ENCODE assay signal across 16 mouse cellular contexts in the genomic region with DNA sequence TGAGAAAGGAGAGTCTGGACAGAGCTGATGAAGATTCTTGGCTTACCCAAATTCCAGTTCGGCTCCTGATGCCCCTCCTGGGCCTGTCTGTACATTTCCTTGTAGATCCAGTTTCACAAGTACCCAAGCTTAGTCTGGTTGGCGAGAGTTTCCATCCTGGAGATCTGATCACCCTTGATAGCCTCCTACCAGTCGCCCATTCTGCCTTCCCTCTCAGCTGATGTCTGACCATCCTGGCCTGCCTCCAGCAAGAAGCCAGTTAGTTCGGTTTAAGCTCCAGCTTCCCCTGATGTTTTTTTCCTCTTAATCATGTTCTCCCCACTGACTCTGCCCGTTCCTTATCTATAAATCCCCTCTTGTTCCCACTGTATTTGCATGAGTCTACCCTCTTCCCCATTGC. TPM values are rescaled to one million over a fixed set of nuclear protein-coding genes. Genes with fewer than 3 reads are reported as not detected.
DNase-seq lines count a peak whose midpoint lies in the region; ATAC-seq and TF ChIP-seq lines count a peak whose summit lies in the region.
"Had no signal": no experiment of that assay in that cellular context is flagged by ENCODE, and none has a peak within 500 bp of the region (broad histone marks: within the 10 kb centered on the region; RNA-seq: fewer than 3 reads in every experiment).

No protein-coding gene starts in this region.

- H3K4me2 ChIP-seq in heart, embryonic 15.5 days = no peak overlapping the region
- no peak overlapping the region for H3K4me2 ChIP-seq in limb, embryonic 12.5 days
- H3K4me2 ChIP-seq in hindbrain, postnatal 0 days (ENCODE audit: low read depth, low read length) = no peak overlapping the region
- no peak overlapping the region for H3K4me2 ChIP-seq in forebrain, embryonic 15.5 days (replicated peaks)
- H3K4me2 ChIP-seq: limb, embryonic 15.5 days had no signal

- no peak for TF ChIP-seq POLR2A in heart, adult 2 months (IDR thresholded peaks at IDR 0.05; ENCODE audit: insufficient read depth, low read depth, low read length)

- H3K36me3 ChIP-seq in heart, embryonic 15.5 days = no peaks in the 10 kb centered on the region
- H3K36me3 ChIP-seq in heart, adult 2 months (ENCODE audit: control insufficient read depth, insufficient read depth, low read length) = no peaks in the 10 kb centered on the region
- no peaks in the 10 kb centered on the region for H3K36me3 ChIP-seq in limb, embryonic 12.5 days
- no peaks in the 10 kb centered on the region for H3K36me3 ChIP-seq in limb, embryonic 10.5 days
- H3K36me3 ChIP-seq in hindbrain, postnatal 0 days (ENCODE audit: insufficient read depth, low read length) = no peaks in the 10 kb centered on the region
- H3K36me3 ChIP-seq in forebrain, embryonic 15.5 days = no peaks in the 10 kb centered on the region
- H3K36me3 ChIP-seq: limb, embryonic 15.5 days had no signal

- DNase-seq in heart, adult 2 months = no peak
- no peak for DNase-seq in limb, embryonic 10.5 days (ENCODE audit: low spot score)
- no peak for DNase-seq in hindbrain, postnatal 0 days (ENCODE audit: low spot score)
- DNase-seq: adrenal gland, postnatal 14 days; B cell, adult 2 months; cerebellum, adult 9-11 months; heart, adult 11 months; lung, adult 18-20 months; thymus, postnatal 36 days had no signal

- no peak overlapping the region for H3K4me3 ChIP-seq in heart, embryonic 15.5 days
- H3K4me3 ChIP-seq in heart, adult 2 months = no peak overlapping the region
- H3K4me3 ChIP-seq in limb, embryonic 12.5 days (replicated peaks) = no peak overlapping the region
- H3K4me3 ChIP-seq in limb, embryonic 10.5 days = no peak overlapping the region
- no peak overlapping the region for H3K4me3 ChIP-seq in hindbrain, postnatal 0 days (ENCODE audit: low read length)
- no peak overlapping the region for H3K4me3 ChIP-seq in forebrain, embryonic 15.5 days
- H3K4me3 ChIP-seq: left cerebral cortex, adult 2 months; limb, embryonic 15.5 days had no signal

- peaks cover 37% of the 10 kb centered on the region for H3K4me1 ChIP-seq in heart, embryonic 15.5 days (replicated peaks)
- H3K4me1 ChIP-seq in heart, adult 2 months (ENCODE audit: control insufficient read depth, insufficient read depth, low read length) = peaks cover 8% of the 10 kb centered on the region
- H3K4me1 ChIP-seq in limb, embryonic 12.5 days (replicated peaks) = peaks cover 26% of the 10 kb centered on the region
- peaks cover 41% of the 10 kb centered on the region for H3K4me1 ChIP-seq in limb, embryonic 10.5 days
- peaks cover 10% of the 10 kb centered on the region for H3K4me1 ChIP-seq in hindbrain, postnatal 0 days (ENCODE audit: insufficient read depth, low read length)
- peaks cover 12% of the 10 kb centered on the region; the same call in 1 of the 2 replicates for H3K4me1 ChIP-seq in forebrain, embryonic 15.5 days

- H3K9me3 ChIP-seq in heart, embryonic 15.5 days (replicated peaks) = no peaks in the 10 kb centered on the region
- no peaks in the 10 kb centered on the region for H3K9me3 ChIP-seq in limb, embryonic 12.5 days
- no peaks in the 10 kb centered on the region for H3K9me3 ChIP-seq in limb, embryonic 10.5 days (replicated peaks)
- H3K9me3 ChIP-seq in hindbrain, postnatal 0 days (ENCODE audit: low read length) = no peaks in the 10 kb centered on the region
- H3K9me3 ChIP-seq in forebrain, embryonic 15.5 days = no peaks in the 10 kb centered on the region
- H3K9me3 ChIP-seq: limb, embryonic 15.5 days had no signal

- no peaks in the 10 kb centered on the region for H3K27me3 ChIP-seq in heart, embryonic 15.5 days
- H3K27me3 ChIP-seq in heart, adult 2 months (ENCODE audit: control insufficient read depth, insufficient read depth, low read length) = no peaks in the 10 kb centered on the region
- no peaks in the 10 kb centered on the region for H3K27me3 ChIP-seq in limb, embryonic 12.5 days
- no peaks in the 10 kb centered on the region for H3K27me3 ChIP-seq in limb, embryonic 10.5 days (ENCODE audit: low read depth, poor library complexity, severe bottlenecking)
- no peaks in the 10 kb centered on the region for H3K27me3 ChIP-seq in hindbrain, postnatal 0 days (ENCODE audit: insufficient read depth, low read length)
- no peaks in the 10 kb centered on the region for H3K27me3 ChIP-seq in forebrain, embryonic 15.5 days
- H3K27me3 ChIP-seq: limb, embryonic 15.5 days had no signal

- H3K79me2 ChIP-seq in heart, adult 2 months (replicated peaks; ENCODE audit: control insufficient read depth, insufficient read depth, low read length) = no peaks in the 10 kb centered on the region

- H3K9ac ChIP-seq in heart, embryonic 15.5 days = no peak overlapping the region
- no peak overlapping the region for H3K9ac ChIP-seq in heart, adult 2 months (ENCODE audit: low read depth, low read length)
- no peak overlapping the region for H3K9ac ChIP-seq in limb, embryonic 12.5 days (replicated peaks)
- no peak overlapping the region for H3K9ac ChIP-seq in hindbrain, postnatal 0 days (replicated peaks; ENCODE audit: low read length)
- H3K9ac ChIP-seq in forebrain, embryonic 15.5 days (replicated peaks) = no peak overlapping the region
- H3K9ac ChIP-seq: limb, embryonic 15.5 days had no signal

- intact Hi-C loops in heart, adult 2 months (cut with DNase I) = no loop called here

- no peak for TF ChIP-seq EP300 in heart, adult 2 months (IDR thresholded peaks at IDR 0.05; ENCODE audit: insufficient read depth, low read depth, low read length)

- ATAC-seq in heart, embryonic 15.5 days (replicated peaks; ENCODE audit: insufficient number of reproducible peaks, insufficient read depth, low FRiP score, low read depth) = no peak
- ATAC-seq in limb, embryonic 12.5 days (ENCODE audit: insufficient number of reproducible peaks, insufficient read depth, low FRiP score, low TSS enrichment, low read depth) = no peak
- 0 out of 2 replicates have a peak, but pooled peaks have one; percentile 13 for ATAC-seq in common myeloid progenitor, adult 5-6 weeks (replicated peaks; ENCODE audit: low read depth, poor library complexity, severe bottlenecking)
- no peak for ATAC-seq in hindbrain, postnatal 0 days
- ATAC-seq in forebrain, embryonic 15.5 days (replicated peaks) = no peak
- ATAC-seq: inflammation-experienced regulatory T-cells, adult 6 months had no signal

- H3K27ac ChIP-seq in heart, embryonic 15.5 days = peak overlapping the region; percentile 13; the same call in 1 of the 2 replicates
- H3K27ac ChIP-seq in heart, adult 2 months = no peak overlapping the region
- 0 out of 2 replicates have a peak overlapping the region, but pooled peaks have one; percentile 20 for H3K27ac ChIP-seq in limb, embryonic 12.5 days
- H3K27ac ChIP-seq in limb, embryonic 10.5 days = no peak overlapping the region
- peak overlapping the region; percentile 42; the same call in 1 of the 2 replicates for H3K27ac ChIP-seq in hindbrain, postnatal 0 days
- no peak overlapping the region for H3K27ac ChIP-seq in forebrain, embryonic 15.5 days (replicated peaks)
- H3K27ac ChIP-seq: left cerebral cortex, adult 2 months; limb, embryonic 15.5 days had no signal

- no peak for TF ChIP-seq CTCF in heart, adult 2 months (IDR thresholded peaks at IDR 0.05)
- TF ChIP-seq CTCF in hindbrain, postnatal 0 days (IDR thresholded peaks at IDR 0.05; ENCODE audit: low read depth) = no peak

- 33% methylated on average over 5 of the region's 5 CpGs for WGBS in heart, embryonic 15.5 days
- 57% methylated on average over 5 of the region's 5 CpGs for WGBS in heart, adult 2 months
- 64% methylated on average over 5 of the region's 5 CpGs for WGBS in limb, embryonic 12.5 days
- 67% methylated on average over 5 of the region's 5 CpGs for WGBS in limb, embryonic 10.5 days
- WGBS in hindbrain, postnatal 0 days = 51% methylated on average over 5 of the region's 5 CpGs
- WGBS in forebrain, embryonic 15.5 days = 76% methylated on average over 5 of the region's 5 CpGs

RNA-seq across cellular contexts. Expression of gene Zfp362, which starts 32.4 kb away (rescaled TPM):
- polyA plus RNA-seq in heart, embryonic 15.5 days (2015; fragmentation: Nextera tagmentation; extraction: Ambion mirVana) = 14.2 and 21.1 TPM in 2 replicates
- total RNA-seq in heart, adult 2 months (2021) = 10 to 100 TPM; 11.9 to 12.8 TPM
- 13.2 and 18.8 TPM in 2 replicates for polyA plus RNA-seq in heart, adult 2 months (2012; rRNA removed)
- polyA plus RNA-seq in limb, embryonic 12.5 days (2016; fragmentation: Nextera tagmentation; extraction: Ambion mirVana) = 47.6 and 52.1 TPM in 2 replicates
- polyA plus RNA-seq in limb, embryonic 10.5 days (2016; fragmentation: Nextera tagmentation; extraction: Ambion mirVana) = 41.4 and 48.6 TPM in 2 replicates
- total RNA-seq in common myeloid progenitor, adult 5-6 weeks (2017) = 8.1 and 14.6 TPM in 2 replicates
- 25.6 and 35.7 TPM in 2 replicates for total RNA-seq in hindbrain, postnatal 0 days (2014; rRNA removed)
- 23.3 and 24.9 TPM in 2 replicates for polyA plus RNA-seq in hindbrain, postnatal 0 days (2015; fragmentation: Nextera tagmentation; extraction: Ambion mirVana)
- polyA plus RNA-seq in forebrain, embryonic 15.5 days (2015; fragmentation: Nextera tagmentation; extraction: Ambion mirVana) = 45.5 and 51.3 TPM in 2 replicates

RNA-seq across cellular contexts. Expression of gene Trim62, which starts 45.2 kb away (rescaled TPM):
- polyA plus RNA-seq in heart, embryonic 15.5 days (2015; fragmentation: Nextera tagmentation; extraction: Ambion mirVana) = 2.3 and 2.9 TPM in 2 replicates
- total RNA-seq in heart, adult 2 months (2021) = 1 to 10 TPM; 1.2 to 1.5 TPM
- polyA plus RNA-seq in heart, adult 2 months (2012; rRNA removed) = 1.2 and 1.3 TPM in 2 replicates
- 11.4 and 13.0 TPM in 2 replicates for polyA plus RNA-seq in limb, embryonic 12.5 days (2016; fragmentation: Nextera tagmentation; extraction: Ambion mirVana)
- polyA plus RNA-seq in limb, embryonic 10.5 days (2016; fragmentation: Nextera tagmentation; extraction: Ambion mirVana) = 6.4 and 8.2 TPM in 2 replicates
- total RNA-seq in common myeloid progenitor, adult 5-6 weeks (2017) = 0.37 and 0.39 TPM in 2 replicates
- total RNA-seq in hindbrain, postnatal 0 days (2014; rRNA removed) = 30.8 and 33.4 TPM in 2 replicates
- 23.4 and 27.9 TPM in 2 replicates for polyA plus RNA-seq in hindbrain, postnatal 0 days (2015; fragmentation: Nextera tagmentation; extraction: Ambion mirVana)
- 9.5 and 10.5 TPM in 2 replicates for polyA plus RNA-seq in forebrain, embryonic 15.5 days (2015; fragmentation: Nextera tagmentation; extraction: Ambion mirVana)

Comparison
In these comparisons a context has a peak if more than half of its experiments do, and no peak if none do; other contexts are left out.
1. H3K27ac ChIP-seq: peak in heart, embryonic 15.5 days (single experiment), limb, embryonic 12.5 days (single experiment) and hindbrain, postnatal 0 days (single experiment); none in heart, adult 2 months (single experiment), limb, embryonic 10.5 days (single experiment) and forebrain, embryonic 15.5 days (single experiment).